Mouse (Mus musculus) MEL-GATA-1-ER (cell line): Measurements from ENCODE around the gene St14.
"Not testable (repeated sequence)": the region's sequence is repeated elsewhere in the genome, so short reads cannot be mapped to it uniquely, and the experiment has no call there.

Source experiments
- DNase-seq: peaks from one replicate; pipeline ENCODE4 v3.0.0-alpha.2; 2012; ENCODE audit warnings: low read depth; ENCODE audit errors: extremely low read depth

Gene St14

GRCm38 (mm10) chr9:31086754-31087145 is 44.9 kb downstream of the St14 start:
- DNase-seq, result no peak

GRCm38 (mm10) chr9:31086085-31086753 is 45.4 kb downstream of the St14 start:
- peak; percentile 41 for DNase-seq

GRCm38 (mm10) chr9:31085556-31085955 is 46.1 kb downstream of the St14 start:
- DNase-seq, result no peak

- no peak for DNase-seq
Measured at GRCm38 (mm10) chr9:31082771-31083170, 48.9 kb downstream of the St14 start.

- peak; percentile 52 for DNase-seq
Measured at GRCm38 (mm10) chr9:31082054-31082666, 49.5 kb downstream of the St14 start.

- no peak for DNase-seq
Measured at GRCm38 (mm10) chr9:31080726-31081125, 50.9 kb downstream of the St14 start.

- no peak for DNase-seq
Measured at GRCm38 (mm10) chr9:31074836-31075235, 56.8 kb downstream of the St14 start.

GRCm38 (mm10) chr9:31073797-31074196 is 57.9 kb downstream of the St14 start:
- no peak for DNase-seq

GRCm38 (mm10) chr9:31072256-31072655 is 59.4 kb downstream of the St14 start:
- DNase-seq, result no peak

GRCm38 (mm10) chr9:31070706-31071105 is 60.9 kb downstream of the St14 start:
- DNase-seq, result no peak

GRCm38 (mm10) chr9:31058723-31059122 is 72.9 kb downstream of the St14 start:
- DNase-seq, result no peak

- not testable (repeated sequence) for DNase-seq
Measured at GRCm38 (mm10) chr9:31051509-31051908, 80.1 kb downstream of the St14 start.

GRCm38 (mm10) chr9:31050208-31050607 is 81.4 kb downstream of the St14 start:
- DNase-seq, result peak; percentile 4
